Mouse (Mus musculus): ENCODE data around the gene 9330182L06Rik. TPM values are rescaled to one million over a fixed set of nuclear protein-coding genes. Genes with fewer than 3 reads are reported as not detected.

Gene 9330182L06Rik
- polyA plus RNA-seq, 1 experiment: 0.35 TPM

GRCm38 (mm10) chr5:9344581-9344980 is 78.7 kb downstream of the 9330182L06Rik start:
- 95% methylated on average over 5 of the region's 5 CpGs for WGBS
- no peak for DNase-seq
- no peaks in the 10 kb centered on the region for H3K36me3 ChIP-seq (ENCODE audit: control insufficient read depth, insufficient read depth, low read length)
- H3K27ac ChIP-seq (ENCODE audit: control insufficient read depth, insufficient read depth, low read length): no peak overlapping the region
- no peaks in the 10 kb centered on the region for H3K4me1 ChIP-seq (replicated peaks; ENCODE audit: control insufficient read depth, insufficient read depth, low read length)
- TF ChIP-seq POLR2A (IDR thresholded peaks at IDR 0.05; ENCODE audit: control insufficient read depth, extremely low read depth, insufficient read depth, low read length, poor library complexity) (no peak), CTCF (IDR thresholded peaks at IDR 0.05; ENCODE audit: borderline replicate concordance, control insufficient read depth, extremely low read depth, insufficient read depth, low read length, poor library complexity) (no peak)
- no peaks in the 10 kb centered on the region for H3K27me3 ChIP-seq (ENCODE audit: control insufficient read depth, insufficient read depth, low read length)
- H3K4me3 ChIP-seq (ENCODE audit: control insufficient read depth, insufficient read depth, low read length): no peak overlapping the region

- Histone ChIP-seq H3K27ac (ENCODE audit: control insufficient read depth, insufficient read depth, low read length) (no peak overlapping the region), H3K4me1 (replicated peaks; ENCODE audit: control insufficient read depth, insufficient read depth, low read length) (no peaks in the 10 kb centered on the region), H3K4me3 (ENCODE audit: control insufficient read depth, insufficient read depth, low read length) (no peak overlapping the region), H3K36me3 (ENCODE audit: control insufficient read depth, insufficient read depth, low read length) (no peaks in the 10 kb centered on the region), H3K27me3 (ENCODE audit: control insufficient read depth, insufficient read depth, low read length) (no peaks in the 10 kb centered on the region)
- DNase-seq: no peak
- 90% methylated on average over 10 of the region's 10 CpGs for WGBS
- TF ChIP-seq POLR2A (IDR thresholded peaks at IDR 0.05; ENCODE audit: control insufficient read depth, extremely low read depth, insufficient read depth, low read length, poor library complexity) (no peak), CTCF (IDR thresholded peaks at IDR 0.05; ENCODE audit: borderline replicate concordance, control insufficient read depth, extremely low read depth, insufficient read depth, low read length, poor library complexity) (no peak)
These were observed 79.2 kb downstream of the 9330182L06Rik start for GRCm38 (mm10) chr5:9345038-9345617.

- no peak overlapping the region for H3K4me3 ChIP-seq (ENCODE audit: control insufficient read depth, insufficient read depth, low read length)
- no peaks in the 10 kb centered on the region for H3K27me3 ChIP-seq (ENCODE audit: control insufficient read depth, insufficient read depth, low read length)
- TF ChIP-seq POLR2A (IDR thresholded peaks at IDR 0.05; ENCODE audit: control insufficient read depth, extremely low read depth, insufficient read depth, low read length, poor library complexity) (no peak), CTCF (IDR thresholded peaks at IDR 0.05; ENCODE audit: borderline replicate concordance, control insufficient read depth, extremely low read depth, insufficient read depth, low read length, poor library complexity) (no peak)
- no peak overlapping the region for H3K27ac ChIP-seq (ENCODE audit: control insufficient read depth, insufficient read depth, low read length)
- H3K4me1 ChIP-seq (replicated peaks; ENCODE audit: control insufficient read depth, insufficient read depth, low read length): no peaks in the 10 kb centered on the region
- no peak for DNase-seq
- H3K36me3 ChIP-seq (ENCODE audit: control insufficient read depth, insufficient read depth, low read length): no peaks in the 10 kb centered on the region
- 67% methylated on average over 3 of the region's 3 CpGs for WGBS
These were observed 79.7 kb downstream of the 9330182L06Rik start for GRCm38 (mm10) chr5:9345625-9346024.

GRCm38 (mm10) chr5:9346510-9346909 is 80.6 kb downstream of the 9330182L06Rik start:
- TF ChIP-seq POLR2A (IDR thresholded peaks at IDR 0.05; ENCODE audit: control insufficient read depth, extremely low read depth, insufficient read depth, low read length, poor library complexity) (no peak), CTCF (IDR thresholded peaks at IDR 0.05; ENCODE audit: borderline replicate concordance, control insufficient read depth, extremely low read depth, insufficient read depth, low read length, poor library complexity) (no peak)
- no peaks in the 10 kb centered on the region for H3K27me3 ChIP-seq (ENCODE audit: control insufficient read depth, insufficient read depth, low read length)
- no peaks in the 10 kb centered on the region for H3K4me1 ChIP-seq (replicated peaks; ENCODE audit: control insufficient read depth, insufficient read depth, low read length)
- 57% methylated on average over 4 of the region's 4 CpGs for WGBS
- no peak overlapping the region for H3K27ac ChIP-seq (ENCODE audit: control insufficient read depth, insufficient read depth, low read length)
- H3K4me3 ChIP-seq (ENCODE audit: control insufficient read depth, insufficient read depth, low read length): no peak overlapping the region
- no peak for DNase-seq
- H3K36me3 ChIP-seq (ENCODE audit: control insufficient read depth, insufficient read depth, low read length): no peaks in the 10 kb centered on the region

GRCm38 (mm10) chr5:9352163-9352562 is 86.2 kb downstream of the 9330182L06Rik start:
- Histone ChIP-seq H3K4me3 (ENCODE audit: control insufficient read depth, insufficient read depth, low read length) (no peak overlapping the region), H3K27ac (ENCODE audit: control insufficient read depth, insufficient read depth, low read length) (no peak overlapping the region), H3K36me3 (ENCODE audit: control insufficient read depth, insufficient read depth, low read length) (no peaks in the 10 kb centered on the region), H3K27me3 (ENCODE audit: control insufficient read depth, insufficient read depth, low read length) (no peaks in the 10 kb centered on the region), H3K4me1 (replicated peaks; ENCODE audit: control insufficient read depth, insufficient read depth, low read length) (no peaks in the 10 kb centered on the region)
- no peak for TF ChIP-seq CTCF (IDR thresholded peaks at IDR 0.05; ENCODE audit: borderline replicate concordance, control insufficient read depth, extremely low read depth, insufficient read depth, low read length, poor library complexity)
- TF ChIP-seq POLR2A (IDR thresholded peaks at IDR 0.05; ENCODE audit: control insufficient read depth, extremely low read depth, insufficient read depth, low read length, poor library complexity): no peak
- 97% methylated on average over 5 of the region's 5 CpGs for WGBS
- no peak for DNase-seq

- WGBS: 64% methylated on average over 1 of the region's 1 CpGs
- Histone ChIP-seq H3K27me3 (ENCODE audit: control insufficient read depth, insufficient read depth, low read length) (no peaks in the 10 kb centered on the region), H3K36me3 (ENCODE audit: control insufficient read depth, insufficient read depth, low read length) (no peaks in the 10 kb centered on the region), H3K4me3 (ENCODE audit: control insufficient read depth, insufficient read depth, low read length) (no peak overlapping the region), H3K27ac (ENCODE audit: control insufficient read depth, insufficient read depth, low read length) (no peak overlapping the region), H3K4me1 (replicated peaks; ENCODE audit: control insufficient read depth, insufficient read depth, low read length) (no peaks in the 10 kb centered on the region)
- DNase-seq: no peak
- no peak for TF ChIP-seq POLR2A (IDR thresholded peaks at IDR 0.05; ENCODE audit: control insufficient read depth, extremely low read depth, insufficient read depth, low read length, poor library complexity)
- no peak for TF ChIP-seq CTCF (IDR thresholded peaks at IDR 0.05; ENCODE audit: borderline replicate concordance, control insufficient read depth, extremely low read depth, insufficient read depth, low read length, poor library complexity)
These were observed 86.7 kb downstream of the 9330182L06Rik start for GRCm38 (mm10) chr5:9352646-9353045.

GRCm38 (mm10) chr5:9354257-9354656 is 88.3 kb downstream of the 9330182L06Rik start:
- DNase-seq: no peak

More at GRCm38 (mm10) chr5:9354257-9354656, 88.3 kb downstream of the 9330182L06Rik start:
- TF ChIP-seq POLR2A (IDR thresholded peaks at IDR 0.05; ENCODE audit: control insufficient read depth, extremely low read depth, insufficient read depth, low read length, poor library complexity): no peak
- no peak overlapping the region for H3K4me3 ChIP-seq (ENCODE audit: control insufficient read depth, insufficient read depth, low read length)
- no peaks in the 10 kb centered on the region for H3K4me1 ChIP-seq (replicated peaks; ENCODE audit: control insufficient read depth, insufficient read depth, low read length)
- WGBS: 83% methylated on average over 1 of the region's 1 CpGs
- no peaks in the 10 kb centered on the region for H3K36me3 ChIP-seq (ENCODE audit: control insufficient read depth, insufficient read depth, low read length)
- H3K27me3 ChIP-seq (ENCODE audit: control insufficient read depth, insufficient read depth, low read length): no peaks in the 10 kb centered on the region
- H3K27ac ChIP-seq (ENCODE audit: control insufficient read depth, insufficient read depth, low read length): no peak overlapping the region

All from thymus, adult 2 months (tissue).